Mouse (Mus musculus) ES-E14 (cell line): ENCODE measurements around the gene Tm6sf2. TPM values are rescaled to one million over a fixed set of nuclear protein-coding genes. Genes with fewer than 3 reads are reported as not detected.

Experiments used
- DNase-seq: peaks from one replicate; pipeline ENCODE4 v3.0.0-alpha.2; 2013; ENCODE audit warnings: low read depth, low spot score
- H3K27ac ChIP-seq: 2 replicates; pipeline ENCODE4 v1.5.1; 2012; ENCODE audit warnings: low read depth, mild to moderate bottlenecking, low read length, moderate library complexity, mixed read lengths; ENCODE audit not compliant: poor library complexity, insufficient read depth, severe bottlenecking
- H3K36me3 ChIP-seq: 2 replicates; pipeline ENCODE4 v1.6.1; 2012; ENCODE audit warnings: mild to moderate bottlenecking, low read length, moderate library complexity, mixed read lengths; ENCODE audit not compliant: control insufficient read depth, poor library complexity, insufficient read depth, severe bottlenecking
- H3K4me1 ChIP-seq, 2 experiments: fragments of 150-350 bp in 1 of 2; sonication (generic) in 1 of 2; 2 replicates each; pipeline ENCODE4 v1.6.1; 2012; ENCODE audit warnings: low read length in 2 of 2, mild to moderate bottlenecking in 1 of 2, mixed read lengths in 1 of 2; ENCODE audit not compliant: control insufficient read depth in 2 of 2, insufficient read depth in 2 of 2, poor library complexity in 1 of 2
- H3K4me3 ChIP-seq, 2 experiments: fragments of 150-350 bp in 1 of 2; sonication (generic) in 1 of 2; 2 replicates each; pipeline ENCODE4 v1.5.1; 2012; ENCODE audit warnings: low read length in 2 of 2, low read depth in 1 of 2, mild to moderate bottlenecking in 1 of 2, mixed read lengths in 1 of 2; ENCODE audit not compliant: insufficient read depth in 1 of 2, poor library complexity in 1 of 2, severe bottlenecking in 1 of 2
- H3K9ac ChIP-seq: 2 replicates; pipeline ENCODE4 v1.6.1; 2012; ENCODE audit warnings: low read depth, mild to moderate bottlenecking, low read length, mixed read lengths; ENCODE audit not compliant: poor library complexity, insufficient read depth, severe bottlenecking
- H3K9me3 ChIP-seq: fragments of 150-350 bp; sonication (generic); 2 replicates; pipeline ENCODE4 v1.6.1; 2012; ENCODE audit warnings: low read depth, mild to moderate bottlenecking, low read length; ENCODE audit not compliant: control insufficient read depth, insufficient read depth
- CHD2 ChIP-seq: IDR thresholded peaks from 2 replicates; pipeline ENCODE4 v1.6.1; 2014; ENCODE audit warnings: mild to moderate bottlenecking, low read depth, low read length, inconsistent platforms
- HCFC1 ChIP-seq: IDR thresholded peaks from 2 replicates; pipeline ENCODE4 v1.6.1; 2012; ENCODE audit warnings: low read length, inconsistent platforms, borderline replicate concordance; ENCODE audit not compliant: insufficient read depth
- MAFK ChIP-seq: IDR thresholded peaks from 2 replicates; pipeline ENCODE4 v1.6.1; 2014; ENCODE audit warnings: mild to moderate bottlenecking, low read depth, low read length, inconsistent platforms; ENCODE audit not compliant: insufficient read depth
- ZC3H11A ChIP-seq: IDR thresholded peaks from 2 replicates; pipeline ENCODE4 v1.6.1; 2012; ENCODE audit warnings: low read depth, mild to moderate bottlenecking, inconsistent platforms, low read length, borderline replicate concordance
- ZNF384 ChIP-seq: IDR thresholded peaks from 2 replicates; pipeline ENCODE4 v1.6.1; 2012; ENCODE audit warnings: low read depth, low read length, inconsistent platforms
- in situ Hi-C, 2 experiments: fragments of 600-800 bp; cut with MboI; formaldehyde crosslinking; loops; one replicate each; pipeline ENCODE4 v1.15.1; 2025; ENCODE audit warnings: low sequenced_read_pairs in 2 of 2, inconsistent platforms in 1 of 2; ENCODE audit not compliant: unreplicated experiment in 2 of 2
- total RNA-seq: library from RNA; depleted of rRNA; stranded (reverse); fragments of 300-350 nt; gene quantifications from 2 replicates; pipeline ENCODE4 v1.2.3, GENCODE M21; 2012

The Tm6sf2 gene
- total RNA-seq, 1 experiment: 2.5 TPM

DNA sequence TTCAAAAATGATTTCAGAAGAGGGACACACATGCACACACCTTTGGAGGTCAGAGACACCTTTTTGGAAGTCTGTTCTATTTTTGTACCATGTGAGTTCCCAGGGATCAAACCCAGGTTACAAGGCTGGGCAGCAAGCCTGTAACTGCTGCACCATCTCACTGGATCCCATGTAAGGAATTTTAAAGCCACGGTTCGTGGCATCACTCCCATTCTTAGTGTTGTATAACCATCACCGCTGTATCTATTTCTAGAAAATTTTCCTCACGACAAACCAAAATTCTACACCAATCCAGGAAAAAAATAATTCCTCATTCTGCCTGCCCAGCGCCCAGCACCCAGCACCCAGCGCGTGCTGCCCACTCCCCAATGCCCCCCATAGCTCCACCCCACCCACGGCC lies 26.6 kb downstream of the Tm6sf2 start:
- Histone ChIP-seq H3K4me3 (no peak overlapping the region), H3K4me1 (peaks cover 0 to 9% of the 10 kb centered on the region in 2 experiments; a peak in 1 of 4 replicates), H3K36me3 (no peaks in the 10 kb centered on the region), H3K9me3 (no peaks in the 10 kb centered on the region), H3K27ac (no peak overlapping the region), H3K9ac (no peak overlapping the region)
- no peak for TF ChIP-seq ZNF384
- DNase-seq: no peak
- in situ Hi-C loops: no loop called here

DNA sequence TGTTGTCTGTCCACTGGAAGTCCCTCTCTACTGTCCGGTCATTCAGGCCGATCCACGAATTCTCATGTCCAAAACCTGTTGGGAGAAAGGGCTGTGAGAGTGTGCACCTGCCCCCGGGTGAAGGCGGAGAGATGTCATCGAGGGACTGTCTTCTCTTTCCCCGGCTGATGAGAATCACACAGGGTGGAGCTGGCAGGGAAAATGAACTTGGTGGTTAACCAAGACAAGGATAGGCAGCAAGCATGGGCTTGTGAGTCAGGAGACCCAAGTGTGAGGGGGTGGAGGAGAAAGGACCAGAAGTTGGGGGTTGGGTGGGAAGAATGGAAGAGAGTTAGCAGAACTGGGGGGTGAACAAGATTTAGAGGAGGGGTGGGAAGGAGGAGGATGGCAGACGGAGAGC lies 27.5 kb downstream of the Tm6sf2 start:
- H3K9ac ChIP-seq: no peak overlapping the region
- DNase-seq: no peak
- no peaks in the 10 kb centered on the region for H3K9me3 ChIP-seq
- no peak overlapping the region for H3K4me3 ChIP-seq
- TF ChIP-seq CHD2 (no peak), ZNF384 (no peak), HCFC1 (no peak), MAFK (no peak), ZC3H11A (no peak)
- H3K27ac ChIP-seq: no peak overlapping the region
- H3K4me1 ChIP-seq: peaks cover 0 to 9% of the 10 kb centered on the region in 2 experiments; a peak in 1 of 4 replicates
- in situ Hi-C loops: no loop called here
- no peaks in the 10 kb centered on the region for H3K36me3 ChIP-seq

DNA sequence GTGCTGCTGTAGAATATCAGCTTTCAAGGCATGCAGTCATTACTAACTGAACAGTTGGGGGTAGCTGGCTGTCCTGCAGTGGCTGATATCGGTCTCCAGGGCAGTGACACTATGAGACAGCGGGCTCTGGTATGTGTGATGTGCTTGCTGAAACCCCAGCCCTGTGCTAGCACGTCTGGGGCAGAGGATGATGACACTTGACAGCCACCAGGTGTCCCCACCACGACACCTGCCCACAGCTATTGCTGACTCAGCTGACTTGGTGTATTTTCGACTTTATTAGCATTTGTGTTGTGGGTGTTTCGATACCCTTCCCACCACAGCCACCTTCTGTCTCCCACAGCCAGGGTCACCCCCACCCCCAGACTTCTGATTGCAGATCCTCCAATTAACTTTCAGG lies 31.8 kb downstream of the Tm6sf2 start:
- H3K9me3 ChIP-seq: no peaks in the 10 kb centered on the region
- in situ Hi-C loops: no loop called here
- H3K36me3 ChIP-seq: no peaks in the 10 kb centered on the region
- TF ChIP-seq MAFK (no peak), HCFC1 (no peak), CHD2 (no peak), ZC3H11A (no peak), ZNF384 (no peak)
- H3K9ac ChIP-seq: no peak overlapping the region
- no peak overlapping the region for H3K4me3 ChIP-seq
- peaks cover 0 to 7% of the 10 kb centered on the region in 2 experiments; a peak in 1 of 4 replicates for H3K4me1 ChIP-seq
- H3K27ac ChIP-seq: no peak overlapping the region
- DNase-seq: no peak

DNA sequence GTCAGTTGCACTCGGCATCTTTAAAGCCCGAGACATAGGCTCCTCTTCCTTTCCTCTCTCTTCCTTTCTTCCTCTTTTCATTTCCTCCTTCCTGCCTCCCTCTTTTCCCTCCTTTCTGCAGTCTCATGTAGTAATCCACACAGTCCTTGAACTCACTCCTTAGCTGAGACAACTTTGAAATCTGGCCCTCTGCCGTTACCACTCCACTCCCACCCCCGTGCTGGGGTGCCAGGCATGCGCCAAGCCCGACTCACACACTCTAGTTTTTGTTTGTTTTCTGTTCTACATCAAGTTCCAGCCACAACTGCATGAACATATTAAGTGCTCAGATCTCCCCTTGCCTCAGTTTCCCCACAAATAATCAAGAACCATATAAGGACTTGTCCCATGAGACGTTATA lies 32.2 kb downstream of the Tm6sf2 start:
- no peaks in the 10 kb centered on the region for H3K9me3 ChIP-seq
- DNase-seq: no peak
- in situ Hi-C loops: no loop called here
- no peak overlapping the region for H3K9ac ChIP-seq
- no peaks in the 10 kb centered on the region for H3K36me3 ChIP-seq
- H3K4me3 ChIP-seq: no peak overlapping the region
- no peak overlapping the region for H3K27ac ChIP-seq
- no peak for TF ChIP-seq HCFC1
- no peak for TF ChIP-seq MAFK
- no peak for TF ChIP-seq CHD2
- TF ChIP-seq ZNF384: no peak
- TF ChIP-seq ZC3H11A: no peak
- H3K4me1 ChIP-seq: peaks cover 0 to 4% of the 10 kb centered on the region in 2 experiments; a peak in 1 of 4 replicates

- no peak overlapping the region for H3K9ac ChIP-seq
- no peaks in the 10 kb centered on the region for H3K9me3 ChIP-seq
- no peak overlapping the region for H3K27ac ChIP-seq
- no peak overlapping the region for H3K4me3 ChIP-seq
- in situ Hi-C loops: no loop called here
- peaks cover 0 to 2% of the 10 kb centered on the region in 2 experiments; a peak in 1 of 4 replicates for H3K4me1 ChIP-seq
- no peaks in the 10 kb centered on the region for H3K36me3 ChIP-seq
- DNase-seq: no peak
- no peak for TF ChIP-seq MAFK
- no peak for TF ChIP-seq ZC3H11A
- TF ChIP-seq CHD2: no peak
- TF ChIP-seq HCFC1: no peak
- no peak for TF ChIP-seq ZNF384
Observed at GRCm38 (mm10) chr8:70110451-70110850, 37.7 kb downstream of the Tm6sf2 start.
